Mouse (Mus musculus): ENCODE results near the gene Rab13.

Rab13 gene

DNA sequence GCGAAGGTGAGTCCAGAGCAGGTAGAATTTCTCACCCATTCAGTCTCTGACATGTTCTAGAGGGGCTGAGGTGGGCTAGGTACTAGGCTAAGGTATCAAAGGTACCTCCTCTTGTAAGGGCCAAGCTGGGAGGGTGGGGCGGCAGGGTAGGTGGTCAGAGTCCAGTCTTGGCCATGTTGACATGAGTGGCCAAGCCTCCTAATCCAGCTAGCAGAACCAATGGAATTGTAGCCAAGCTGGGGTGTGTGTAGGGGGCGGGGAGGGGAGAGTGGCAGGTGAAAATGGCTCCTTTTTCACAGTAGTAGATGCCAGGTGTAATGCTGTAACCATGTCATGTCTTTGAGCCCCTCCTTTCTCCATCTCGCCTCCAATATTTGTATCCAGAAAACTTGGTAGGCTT, 45.0 kb downstream of the Rab13 start:
- DNase-seq (ENCODE audit: low spot score in 2 of 2): no peak

DNA sequence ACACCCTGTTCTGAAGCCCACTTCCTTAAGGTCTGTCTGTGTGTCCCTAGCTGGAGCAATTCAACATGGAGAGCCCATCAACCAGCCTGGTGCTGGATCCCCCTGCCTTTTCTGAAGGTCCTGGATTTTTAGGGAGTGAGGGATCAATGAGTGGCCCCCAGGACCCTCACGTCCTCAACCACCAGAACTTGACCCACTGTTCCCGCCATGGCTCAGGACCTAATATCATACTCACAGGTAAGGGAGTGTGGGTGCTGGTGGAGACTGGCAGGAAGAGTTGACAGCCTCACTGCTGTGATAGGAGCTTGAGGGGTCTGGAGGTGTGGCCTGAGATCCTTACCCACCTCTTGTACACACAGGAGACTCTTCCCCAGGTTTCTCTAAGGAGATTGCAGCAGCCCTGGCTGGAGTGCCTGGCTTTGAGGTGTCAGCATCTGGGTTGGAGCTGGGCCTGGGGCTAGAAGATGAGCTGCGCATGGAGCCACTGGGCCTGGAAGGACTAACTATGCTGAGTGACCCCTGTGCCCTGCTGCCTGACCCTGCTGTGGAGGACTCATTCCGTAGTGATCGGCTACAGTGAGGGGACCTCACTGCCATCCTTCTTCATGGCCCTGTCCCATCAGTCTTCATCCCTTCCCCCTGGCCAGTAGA, 49.8 kb downstream of the Rab13 start:
- no peak for DNase-seq (ENCODE audit: low spot score in 2 of 2)

GRCm38 (mm10) chr3:90264687-90265033, 51.2 kb downstream of the Rab13 start:
- no peak for DNase-seq (ENCODE audit: low spot score in 2 of 2)

GRCm38 (mm10) chr3:90265034-90265931, 51.8 kb downstream of the Rab13 start, which contains the start of gene Dennd4b:
Gene Dennd4b (plus strand): TSS chr3:90265185.
- peak; percentile 81 to 83 for DNase-seq (ENCODE audit: low spot score in 2 of 2)

DNA sequence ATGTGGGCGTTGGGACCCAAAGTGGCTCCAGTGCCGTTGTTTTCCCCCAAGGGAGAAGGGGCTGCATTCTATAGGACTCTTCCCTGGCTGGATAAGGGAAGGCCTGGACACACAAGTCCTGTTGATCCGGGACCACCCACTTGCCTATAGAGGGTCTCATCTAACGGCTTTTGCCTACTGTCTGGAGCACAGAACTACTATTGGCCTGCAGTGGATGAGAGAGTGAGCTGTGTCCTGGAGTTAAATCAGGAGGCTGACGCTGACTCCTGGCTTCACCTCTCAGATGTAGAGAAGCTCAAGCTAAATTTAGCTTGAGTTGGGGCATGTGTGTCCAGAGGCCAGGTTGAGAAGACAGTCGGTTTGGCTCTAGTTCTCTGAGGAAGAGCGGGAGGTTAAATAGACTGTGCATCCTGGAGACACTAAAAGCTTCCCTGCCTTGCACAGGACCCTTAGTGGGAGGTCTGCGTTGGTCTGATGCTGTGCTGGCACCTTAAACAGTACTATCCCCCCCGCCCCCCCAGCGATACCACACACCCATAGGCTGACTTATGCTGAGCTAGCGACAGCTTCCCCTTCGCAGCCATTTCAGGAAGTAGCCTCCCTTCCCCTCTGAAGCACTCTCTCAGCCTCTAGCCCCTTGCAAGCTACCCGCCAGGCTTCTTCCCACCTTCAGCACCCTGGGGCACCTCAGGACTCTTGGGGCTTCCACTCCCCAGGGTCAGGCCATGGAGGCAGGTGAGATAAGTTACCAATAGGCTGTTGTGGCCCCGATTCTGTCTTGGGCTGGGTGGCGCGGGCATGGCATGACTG, 52.6 kb downstream of the Rab13 start:
- no peak for DNase-seq (ENCODE audit: low spot score in 2 of 2)

DNA sequence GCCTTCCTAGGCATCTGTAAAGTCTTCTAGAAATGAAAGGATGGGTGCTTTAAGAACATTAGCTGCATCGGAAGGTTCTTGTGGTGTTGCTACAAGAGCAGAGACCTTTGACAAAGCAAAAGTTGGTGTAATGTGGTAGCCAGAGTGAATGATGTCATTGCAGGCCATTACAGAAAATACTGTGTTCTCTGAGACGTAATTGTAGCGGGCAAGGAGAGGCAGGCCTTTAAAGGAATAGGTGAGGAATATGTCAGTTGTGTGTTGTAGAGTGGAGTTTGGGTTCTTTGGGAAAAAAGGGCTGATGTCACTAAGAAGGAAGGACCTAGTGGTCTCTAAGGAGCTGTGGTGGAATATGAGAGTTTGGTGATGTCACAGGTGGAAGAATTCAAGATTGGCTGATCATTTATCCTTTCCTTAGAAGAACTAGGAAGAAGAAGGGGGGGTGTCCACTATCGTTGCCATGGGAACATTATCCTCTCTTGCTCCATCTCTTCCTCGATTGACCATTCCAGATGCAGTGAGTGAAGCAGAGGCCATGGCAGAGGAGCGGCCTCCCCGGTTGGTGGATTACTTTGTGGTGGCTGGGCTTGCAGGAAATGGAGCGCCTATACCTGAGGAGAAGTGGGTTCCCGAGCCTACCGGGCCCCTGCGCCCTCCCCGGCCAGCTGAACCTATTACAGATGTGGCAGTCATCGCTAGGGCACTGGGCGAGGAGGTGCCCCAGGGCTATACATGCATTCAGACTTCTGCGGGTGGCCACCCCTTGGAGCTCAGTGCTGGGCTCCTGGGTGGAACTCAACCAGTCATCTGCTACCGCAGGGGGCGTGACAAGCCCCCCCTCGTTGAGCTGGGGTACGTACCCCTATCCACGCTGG, 53.6 kb downstream of the Rab13 start:
- DNase-seq (ENCODE audit: low spot score in 2 of 2): no peak

- DNase-seq (ENCODE audit: low spot score in 2 of 2): no peak
Measured at GRCm38 (mm10) chr3:90268190-90268589, 54.7 kb downstream of the Rab13 start.

- DNase-seq (ENCODE audit: low spot score in 2 of 2): no peak
Measured at GRCm38 (mm10) chr3:90268971-90269370, 55.5 kb downstream of the Rab13 start.

DNA sequence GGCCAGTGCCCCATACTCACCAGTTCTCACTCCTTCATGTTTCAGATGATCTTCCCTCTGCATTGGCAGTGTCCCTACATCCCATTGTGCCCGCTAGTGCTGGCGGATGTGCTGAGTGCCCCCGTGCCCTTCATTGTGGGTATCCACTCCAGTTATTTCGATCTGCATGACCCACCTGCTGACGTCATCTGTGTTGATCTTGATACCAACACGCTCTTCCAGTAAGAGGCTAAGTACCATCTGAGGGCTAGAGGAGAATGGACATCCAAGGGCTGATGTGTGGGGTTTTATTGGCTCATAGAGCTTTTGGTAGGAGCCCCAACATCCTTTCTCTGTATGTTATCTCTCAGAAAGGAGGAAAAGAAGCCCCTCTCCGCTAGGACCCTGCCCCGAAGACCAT, 57.3 kb downstream of the Rab13 start:
- DNase-seq (ENCODE audit: low spot score in 2 of 2): no peak

GRCm38 (mm10) chr3:90272170-90272569, 58.7 kb downstream of the Rab13 start:
- no peak for DNase-seq (ENCODE audit: low spot score in 2 of 2)

GRCm38 (mm10) chr3:90273855-90274254, 60.4 kb downstream of the Rab13 start:
- no peak for DNase-seq (ENCODE audit: low spot score in 2 of 2)

- no peak for DNase-seq (ENCODE audit: low spot score in 2 of 2)
Measured at GRCm38 (mm10) chr3:90275286-90275685, 61.8 kb downstream of the Rab13 start.
